Mouse (Mus musculus) large intestine, adult 2 months (tissue): ENCODE data around the gene Psmf1. TPM values are rescaled to one million over a fixed set of nuclear protein-coding genes. Genes with fewer than 3 reads are reported as not detected.

Experiments used
- DNase-seq: peaks from one replicate; pipeline ENCODE4 v3.0.0-alpha.2; 2012; ENCODE audit warnings: low read depth, low spot score
- WGBS: fragments of 180-500 bp; shearing (Covaris S2); methylation state at CpG from one replicate; pipeline ENCODE4 v1.1.7; 2018; 5-methylcytosine and 5-hydroxymethylcytosine counted together
- polyA plus RNA-seq: library from polyadenylated mRNA; depleted of rRNA; stranded (reverse); fragments of >200 nt; gene quantifications from 2 replicates; pipeline ENCODE4 v1.2.3, GENCODE M21; 2012

Gene Psmf1
- polyA plus RNA-seq, 1 experiment = 35.9 TPM

GRCm38 (mm10) chr2:151739081-151739480 is 4.9 kb downstream of the Psmf1 start:
- DNase-seq = no peak
- WGBS = 75% methylated on average over 3 of the region's 3 CpGs

- no peak for DNase-seq
- WGBS = 75% methylated on average over 4 of the region's 4 CpGs
Observed at GRCm38 (mm10) chr2:151738460-151738859, 5.5 kb downstream of the Psmf1 start.

GRCm38 (mm10) chr2:151735422-151735821 is 8.6 kb downstream of the Psmf1 start:
- 95% methylated on average over 6 of the region's 6 CpGs for WGBS
- DNase-seq = no peak

GRCm38 (mm10) chr2:151733151-151733865 is 10.7 kb downstream of the Psmf1 start:
- WGBS = 88% methylated on average over 8 of the region's 8 CpGs

GRCm38 (mm10) chr2:151724094-151724493 is 19.9 kb downstream of the Psmf1 start:
- 82% methylated on average over 2 of the region's 2 CpGs for WGBS
- DNase-seq = no peak

More at GRCm38 (mm10) chr2:151733151-151733865, 10.7 kb downstream of the Psmf1 start:
- DNase-seq = no peak

GRCm38 (mm10) chr2:151716318-151717055 is 27.5 kb downstream of the Psmf1 start:
- DNase-seq = no peak
- 77% methylated on average over 2 of the region's 2 CpGs for WGBS

- WGBS = 91% methylated on average over 4 of the region's 4 CpGs
- no peak for DNase-seq
Observed at GRCm38 (mm10) chr2:151715526-151715925, 28.5 kb downstream of the Psmf1 start.

GRCm38 (mm10) chr2:151712647-151713046 is 31.3 kb downstream of the Psmf1 start:
- WGBS = 34% methylated on average over 3 of the region's 3 CpGs
- DNase-seq = no peak

GRCm38 (mm10) chr2:151702851-151703190 is 41.2 kb downstream of the Psmf1 start:
- 2% methylated on average over 17 of the region's 17 CpGs for WGBS
- DNase-seq = no peak

- under 1% methylated on average over 97 of the region's 97 CpGs for WGBS
- no peak for DNase-seq
Observed at GRCm38 (mm10) chr2:151702146-151702850, 41.7 kb downstream of the Psmf1 start.

GRCm38 (mm10) chr2:151701231-151702145 is 42.5 kb downstream of the Psmf1 start, which contains the start of gene Tmem74b:
Gene Tmem74b (plus strand): TSS chr2:151702008.
- DNase-seq = no peak
- 14% methylated on average over 25 of the region's 25 CpGs for WGBS

- DNase-seq = no peak
- WGBS = 74% methylated on average over 4 of the region's 4 CpGs
Observed at GRCm38 (mm10) chr2:151682976-151683375, 61.0 kb downstream of the Psmf1 start.

- WGBS = 24% methylated on average over 3 of the region's 3 CpGs
- no peak for DNase-seq
Observed at GRCm38 (mm10) chr2:151682357-151682756, 61.6 kb downstream of the Psmf1 start.

- 44% methylated on average over 2 of the region's 2 CpGs for WGBS
- no peak for DNase-seq
Observed at GRCm38 (mm10) chr2:151676234-151676633, 67.8 kb downstream of the Psmf1 start.

GRCm38 (mm10) chr2:151670968-151671329 is 73.0 kb downstream of the Psmf1 start:
- WGBS = 29% methylated on average over 1 of the region's 1 CpGs
- no peak for DNase-seq

- 36% methylated on average over 48 of the region's 48 CpGs for WGBS
- no peak for DNase-seq
Observed at GRCm38 (mm10) chr2:151670026-151670967, 73.7 kb downstream of the Psmf1 start.

- no peak for DNase-seq
- 74% methylated on average over 3 of the region's 3 CpGs for WGBS
Observed at GRCm38 (mm10) chr2:151668433-151668832, 75.6 kb downstream of the Psmf1 start, which contains the start of gene Rad21l. Gene Rad21l (minus strand): TSS chr2:151668533.
